Comparison of ENCODE assay signal across 8 mouse cellular contexts in genomic region chr15:101315832-101316231, GRCm38 (mm10). TPM values are rescaled to one million over a fixed set of nuclear protein-coding genes. Genes with fewer than 3 reads are reported as not detected.
A peak's percentile ranks its signal among the peaks of the same experiment; 100 is the strongest.
DNase-seq lines count a peak whose midpoint lies in the region; ATAC-seq and TF ChIP-seq lines count a peak whose summit lies in the region.

No protein-coding gene starts in this region.

- TF ChIP-seq EP300 in heart, adult 2 months (IDR thresholded peaks at IDR 0.05; ENCODE audit: insufficient read depth, low read depth, low read length), result peak; percentile 98

- no peaks in the 10 kb centered on the region for H3K36me3 ChIP-seq in embryonic facial prominence, embryonic 12.5 days
- H3K36me3 ChIP-seq in heart, adult 2 months (ENCODE audit: control insufficient read depth, insufficient read depth, low read length), result no peaks in the 10 kb centered on the region
- H3K36me3 ChIP-seq in kidney, adult 2 months (ENCODE audit: control insufficient read depth, insufficient read depth, low read length), result no peaks in the 10 kb centered on the region
- H3K36me3 ChIP-seq in limb, embryonic 11.5 days (ENCODE audit: control insufficient read depth, insufficient read depth, low read length), result no peaks in the 10 kb centered on the region
- no peaks in the 10 kb centered on the region for H3K36me3 ChIP-seq in midbrain, embryonic 13.5 days
- no peaks in the 10 kb centered on the region for H3K36me3 ChIP-seq in small intestine, adult 2 months (ENCODE audit: control insufficient read depth, insufficient read depth, low read length)

- H3K4me1 ChIP-seq in embryonic facial prominence, embryonic 12.5 days, result peaks cover 15% of the 10 kb centered on the region
- H3K4me1 ChIP-seq in heart, adult 2 months (ENCODE audit: control insufficient read depth, insufficient read depth, low read length), result peaks cover 20% of the 10 kb centered on the region
- H3K4me1 ChIP-seq in kidney, adult 2 months (ENCODE audit: control insufficient read depth, insufficient read depth, low read length), result peaks cover 9% of the 10 kb centered on the region
- H3K4me1 ChIP-seq in limb, embryonic 11.5 days (ENCODE audit: control insufficient read depth, insufficient read depth, low read length), result 0 out of 2 replicates have a peak, but pooled peaks cover 10% of the 10 kb centered on the region
- peaks cover 10% of the 10 kb centered on the region for H3K4me1 ChIP-seq in midbrain, embryonic 13.5 days (replicated peaks)
- peaks cover 6% of the 10 kb centered on the region; the same call in 1 of the 2 replicates for H3K4me1 ChIP-seq in small intestine, adult 2 months (ENCODE audit: control insufficient read depth, insufficient read depth, insufficient read length, low read length)

- no peaks in the 10 kb centered on the region for H3K9me3 ChIP-seq in embryonic facial prominence, embryonic 12.5 days
- H3K9me3 ChIP-seq in limb, embryonic 11.5 days (ENCODE audit: control insufficient read depth, low read length), result no peaks in the 10 kb centered on the region
- no peaks in the 10 kb centered on the region for H3K9me3 ChIP-seq in midbrain, embryonic 13.5 days

- TF ChIP-seq POLR2A in heart, adult 2 months (IDR thresholded peaks at IDR 0.05; ENCODE audit: insufficient read depth, low read depth, low read length), result peak; percentile 60
- peak; percentile 32 for TF ChIP-seq POLR2A in kidney, adult 2 months (IDR thresholded peaks at IDR 0.05; ENCODE audit: low read depth, low read length)
- TF ChIP-seq POLR2A in small intestine, adult 2 months (IDR thresholded peaks at IDR 0.05; ENCODE audit: low read depth, low read length), result no peak

- no peak overlapping the region for H3K9ac ChIP-seq in embryonic facial prominence, embryonic 12.5 days
- no peak overlapping the region for H3K9ac ChIP-seq in heart, adult 2 months (ENCODE audit: low read depth, low read length)
- H3K9ac ChIP-seq in limb, embryonic 11.5 days (ENCODE audit: low read length), result no peak overlapping the region
- no peak overlapping the region for H3K9ac ChIP-seq in midbrain, embryonic 13.5 days (replicated peaks)

- peak; percentile 95 for DNase-seq in 3T3-L1 (ENCODE audit: low read depth, low spot score)
- DNase-seq in adrenal gland, postnatal 36 days, result peak; percentile 90 to 93
- peak; percentile 90 to 92 for DNase-seq in heart, adult 2 months
- DNase-seq in kidney, adult 2 months, result peak; percentile 93
- peak; percentile 92 for DNase-seq in limb, embryonic 11.5 days (ENCODE audit: low spot score)

- peak overlapping the region; percentile 24 for H3K4me3 ChIP-seq in embryonic facial prominence, embryonic 12.5 days
- no peak overlapping the region for H3K4me3 ChIP-seq in heart, adult 2 months
- H3K4me3 ChIP-seq in kidney, adult 2 months (ENCODE audit: insufficient read depth, low read depth, low read length), result peak overlapping the region; percentile 30; the same call in 1 of the 2 replicates
- no peak overlapping the region for H3K4me3 ChIP-seq in limb, embryonic 11.5 days (ENCODE audit: low read depth, low read length)
- H3K4me3 ChIP-seq in midbrain, embryonic 13.5 days (replicated peaks), result no peak overlapping the region
- H3K4me3 ChIP-seq in small intestine, adult 2 months (ENCODE audit: low read depth, low read length), result peak overlapping the region; percentile 53

- intact Hi-C loops in heart, adult 2 months (cut with DNase I), result loop anchor here (1.0 kb wide), 3 partner anchors 32 to 94 kb away; partner anchors contain the start of gene Atg101

- 4% methylated on average over 11 of the region's 11 CpGs for WGBS in embryonic facial prominence, embryonic 12.5 days
- 2% methylated on average over 11 of the region's 11 CpGs for WGBS in heart, adult 2 months
- 2% methylated on average over 11 of the region's 11 CpGs for WGBS in kidney, adult 2 months
- 6% methylated on average over 11 of the region's 11 CpGs for WGBS in limb, embryonic 11.5 days
- WGBS in midbrain, embryonic 13.5 days, result 3% methylated on average over 11 of the region's 11 CpGs
- under 1% methylated on average over 11 of the region's 11 CpGs for WGBS in small intestine, adult 2 months

- H3K27me3 ChIP-seq in embryonic facial prominence, embryonic 12.5 days, result no peaks in the 10 kb centered on the region
- H3K27me3 ChIP-seq in heart, adult 2 months (ENCODE audit: control insufficient read depth, insufficient read depth, low read length), result no peaks in the 10 kb centered on the region
- H3K27me3 ChIP-seq in kidney, adult 2 months (replicated peaks; ENCODE audit: control insufficient read depth, insufficient read depth, low read length), result no peaks in the 10 kb centered on the region
- no peaks in the 10 kb centered on the region for H3K27me3 ChIP-seq in limb, embryonic 11.5 days (ENCODE audit: control insufficient read depth, insufficient read depth, low read length)
- no peaks in the 10 kb centered on the region for H3K27me3 ChIP-seq in midbrain, embryonic 13.5 days
- H3K27me3 ChIP-seq in small intestine, adult 2 months (ENCODE audit: control insufficient read depth, insufficient read depth, low read length), result no peaks in the 10 kb centered on the region

- peak overlapping the region; percentile 41; the same call in 1 of the 2 replicates for H3K27ac ChIP-seq in embryonic facial prominence, embryonic 12.5 days
- peak overlapping the region; percentile 52 for H3K27ac ChIP-seq in heart, adult 2 months
- no peak overlapping the region for H3K27ac ChIP-seq in kidney, adult 2 months (ENCODE audit: insufficient read depth, low read depth, low read length)
- no peak overlapping the region for H3K27ac ChIP-seq in limb, embryonic 11.5 days (replicated peaks; ENCODE audit: low read depth, low read length)
- no peak overlapping the region for H3K27ac ChIP-seq in midbrain, embryonic 13.5 days
- H3K27ac ChIP-seq in small intestine, adult 2 months (ENCODE audit: insufficient read depth, low read depth, low read length), result no peak overlapping the region

- ATAC-seq in embryonic facial prominence, embryonic 12.5 days (ENCODE audit: insufficient number of reproducible peaks, insufficient read depth, low FRiP score, low TSS enrichment), result peak; percentile 79; the same call in 1 of the 2 replicates
- peak; percentile 90 for ATAC-seq in limb, embryonic 11.5 days (ENCODE audit: insufficient number of reproducible peaks, low FRiP score, low TSS enrichment, low read depth)
- peak; percentile 87 for ATAC-seq in midbrain, embryonic 13.5 days

- H3K79me2 ChIP-seq in heart, adult 2 months (replicated peaks; ENCODE audit: control insufficient read depth, insufficient read depth, low read length), result no peaks in the 10 kb centered on the region

- H3K4me2 ChIP-seq in embryonic facial prominence, embryonic 12.5 days (replicated peaks), result peak overlapping the region; percentile 48
- H3K4me2 ChIP-seq in limb, embryonic 11.5 days (ENCODE audit: low read depth, severe bottlenecking), result peak overlapping the region; percentile 20; the same call in 1 of the 2 replicates
- H3K4me2 ChIP-seq in midbrain, embryonic 13.5 days (replicated peaks), result peak overlapping the region; percentile 36

- TF ChIP-seq CTCF in heart, adult 2 months (IDR thresholded peaks at IDR 0.05), result peak; percentile 97
- TF ChIP-seq CTCF in kidney, adult 2 months (conservative IDR thresholded peaks at IDR 0.05; ENCODE audit: insufficient read depth, insufficient read length, low read depth, low read length), result peak; percentile 99
- peak; percentile 79 for TF ChIP-seq CTCF in small intestine, adult 2 months (IDR thresholded peaks at IDR 0.05; ENCODE audit: extremely low read depth, insufficient read length, insufficient replicate concordance, low read depth, low read length)

RNA-seq across cellular contexts. Expression of gene 6030408B16Rik, which starts 22.8 kb away (rescaled TPM):
- total RNA-seq in adrenal gland, postnatal 36 days (2021), result under 1 TPM; 0.36 to 0.40 TPM
- 1.0 and 1.1 TPM in 2 replicates for polyA plus RNA-seq in embryonic facial prominence, embryonic 12.5 days (2016; fragmentation: Nextera tagmentation; extraction: Ambion mirVana)
- 1 to 10 TPM in 1 of 2 experiments, under 1 TPM in 1; 0.70 to 1.1 TPM for total RNA-seq in heart, adult 2 months (2021)
- 2.5 and 6.3 TPM in 2 replicates for polyA plus RNA-seq in heart, adult 2 months (2012; rRNA removed)
- 0.13 and 0.37 TPM in 2 replicates for polyA plus RNA-seq in kidney, adult 2 months (2012; rRNA removed)
- polyA plus RNA-seq in limb, embryonic 11.5 days (2014; fragmentation: Nextera tagmentation; extraction: Ambion mirVana), result 4.2 and 5.6 TPM in 2 replicates
- 0.26 and 0.46 TPM in 2 replicates for polyA plus RNA-seq in midbrain, embryonic 13.5 days (2015; fragmentation: Nextera tagmentation; extraction: Ambion mirVana)
- polyA plus RNA-seq in small intestine, adult 2 months (2012; rRNA removed), result 0.14 and 0.24 TPM in 2 replicates

RNA-seq across cellular contexts. Expression of gene Atg101, which starts 31.8 kb away (rescaled TPM):
- total RNA-seq in adrenal gland, postnatal 36 days (2021), result 10 to 100 TPM; 53.6 to 90.1 TPM
- polyA plus RNA-seq in embryonic facial prominence, embryonic 12.5 days (2016; fragmentation: Nextera tagmentation; extraction: Ambion mirVana), result 61.7 and 64.5 TPM in 2 replicates
- total RNA-seq in heart, adult 2 months (2021), result 10 to 100 TPM; 21.2 to 22.4 TPM
- 26.4 and 29.3 TPM in 2 replicates for polyA plus RNA-seq in heart, adult 2 months (2012; rRNA removed)
- polyA plus RNA-seq in kidney, adult 2 months (2012; rRNA removed), result 46.1 and 48.7 TPM in 2 replicates
- polyA plus RNA-seq in limb, embryonic 11.5 days (2014; fragmentation: Nextera tagmentation; extraction: Ambion mirVana), result 68.2 and 73.1 TPM in 2 replicates
- 79.1 and 82.8 TPM in 2 replicates for polyA plus RNA-seq in midbrain, embryonic 13.5 days (2015; fragmentation: Nextera tagmentation; extraction: Ambion mirVana)
- 13.7 and 38.4 TPM in 2 replicates for polyA plus RNA-seq in small intestine, adult 2 months (2012; rRNA removed)

RNA-seq across cellular contexts. Expression of gene Krt80, which starts 54.1 kb away (rescaled TPM):
- 1 to 10 TPM; 1.4 to 2.0 TPM for total RNA-seq in adrenal gland, postnatal 36 days (2021)
- 0.35 and 0.45 TPM in 2 replicates for polyA plus RNA-seq in embryonic facial prominence, embryonic 12.5 days (2016; fragmentation: Nextera tagmentation; extraction: Ambion mirVana)
- 1 to 10 TPM; 2.2 to 2.8 TPM for total RNA-seq in heart, adult 2 months (2021)
- polyA plus RNA-seq in heart, adult 2 months (2012; rRNA removed), result 2.0 and 3.2 TPM in 2 replicates
- polyA plus RNA-seq in kidney, adult 2 months (2012; rRNA removed), result 14.2 and 14.7 TPM in 2 replicates
- polyA plus RNA-seq in limb, embryonic 11.5 days (2014; fragmentation: Nextera tagmentation; extraction: Ambion mirVana), result 0.14 TPM in 1 of 2 replicates, not detected in the other
- polyA plus RNA-seq in midbrain, embryonic 13.5 days (2015; fragmentation: Nextera tagmentation; extraction: Ambion mirVana), result 0.05 and 0.09 TPM in 2 replicates
- polyA plus RNA-seq in small intestine, adult 2 months (2012; rRNA removed), result 0.61 and 2.5 TPM in 2 replicates

Comparison
In these comparisons a context has a peak if more than half of its experiments do, and no peak if none do; other contexts are left out.
1. H3K27ac ChIP-seq: peak in embryonic facial prominence, embryonic 12.5 days (single experiment) and heart, adult 2 months (single experiment); none in kidney, adult 2 months (single experiment), limb, embryonic 11.5 days (single experiment), midbrain, embryonic 13.5 days (single experiment) and small intestine, adult 2 months (single experiment).
2. H3K4me3 ChIP-seq: peak in embryonic facial prominence, embryonic 12.5 days (single experiment), kidney, adult 2 months (single experiment) and small intestine, adult 2 months (single experiment); none in heart, adult 2 months (single experiment), limb, embryonic 11.5 days (single experiment) and midbrain, embryonic 13.5 days (single experiment).
3. Peak in every context shown above with its lines, with median percentiles within 50 percentile points of each other: DNase-seq, ATAC-seq, H3K4me2 ChIP-seq and CTCF ChIP-seq.